Mouse (Mus musculus) cortical plate, adult 2 months (tissue): ENCODE results near the gene Slc1a5.

Experiments used
- CTCF ChIP-seq: fragments of 200-500 bp; IDR thresholded peaks from 2 replicates; pipeline ENCODE4 v1.5.1; 2011; ENCODE audit warnings: mild to moderate bottlenecking, control low read depth, low read length; ENCODE audit not compliant: insufficient read depth; ENCODE audit errors: extremely low read depth
- POLR2A ChIP-seq: fragments of 200-500 bp; IDR thresholded peaks from 2 replicates; pipeline ENCODE4 v1.6.1; 2011; ENCODE audit warnings: mild to moderate bottlenecking, low read length, control low read depth; ENCODE audit not compliant: insufficient read depth; ENCODE audit errors: extremely low read depth

GRCm38 (mm10) chr7:16793010-16793725 lies 12.0 kb downstream of the Slc1a5 start:
- TF ChIP-seq POLR2A = no peak
- no peak for TF ChIP-seq CTCF
